Mouse (Mus musculus): ENCODE results near the gene Tspan13.

- no peak for TF ChIP-seq CTCF (IDR thresholded peaks at IDR 0.05; ENCODE audit: borderline replicate concordance, insufficient read depth, low read depth, low read length)
- TF ChIP-seq POLR2A (IDR thresholded peaks at IDR 0.05; ENCODE audit: borderline replicate concordance, insufficient read depth, low read length): no peak
Observed at GRCm38 (mm10) chr12:35966768-35967141, 75.5 kb downstream of the Tspan13 start.

Measured in cerebellum, adult 2 months (tissue).